Mouse (Mus musculus): Measurements from ENCODE around the gene Mast4.
"Not testable (repeated sequence)": the region's sequence is repeated elsewhere in the genome, so short reads cannot be mapped to it uniquely, and the experiment has no call there.

Mast4 gene

GRCm38 (mm10) chr13:102755124-102755523 is 579.2 kb downstream of the Mast4 start:
- no peak for DNase-seq (ENCODE audit: low read depth, low spot score)

- DNase-seq (ENCODE audit: low read depth, low spot score) = no peak
Observed at GRCm38 (mm10) chr13:102753714-102754556, 580.4 kb downstream of the Mast4 start.

- DNase-seq (ENCODE audit: low read depth, low spot score) = no peak
Observed at GRCm38 (mm10) chr13:102749891-102750290, 584.4 kb downstream of the Mast4 start.

GRCm38 (mm10) chr13:102749194-102749593 is 585.1 kb downstream of the Mast4 start:
- no peak for DNase-seq (ENCODE audit: low read depth, low spot score)

- peak; percentile 17 for DNase-seq (ENCODE audit: low read depth, low spot score)
Observed at GRCm38 (mm10) chr13:102746803-102747561, 587.3 kb downstream of the Mast4 start.

GRCm38 (mm10) chr13:102745626-102746342 is 588.5 kb downstream of the Mast4 start:
- DNase-seq (ENCODE audit: low read depth, low spot score) = no peak

GRCm38 (mm10) chr13:102745270-102745600 is 589.1 kb downstream of the Mast4 start:
- DNase-seq (ENCODE audit: low read depth, low spot score) = no peak

- peak; percentile 78 for DNase-seq (ENCODE audit: low read depth, low spot score)
Observed at GRCm38 (mm10) chr13:102744481-102745269, 589.6 kb downstream of the Mast4 start.

GRCm38 (mm10) chr13:102739720-102740535 is 594.4 kb downstream of the Mast4 start:
- DNase-seq (ENCODE audit: low read depth, low spot score) = no peak

- no peak for DNase-seq (ENCODE audit: low read depth, low spot score)
Observed at GRCm38 (mm10) chr13:102737811-102738210, 596.5 kb downstream of the Mast4 start.

- no peak for DNase-seq (ENCODE audit: low read depth, low spot score)
Observed at GRCm38 (mm10) chr13:102733063-102733462, 601.2 kb downstream of the Mast4 start.

GRCm38 (mm10) chr13:102728951-102729350 is 605.3 kb downstream of the Mast4 start:
- not testable (repeated sequence) for DNase-seq (ENCODE audit: low read depth, low spot score)

GRCm38 (mm10) chr13:102728035-102728434 is 606.3 kb downstream of the Mast4 start:
- no peak for DNase-seq (ENCODE audit: low read depth, low spot score)

GRCm38 (mm10) chr13:102726876-102727275 is 607.4 kb downstream of the Mast4 start:
- DNase-seq (ENCODE audit: low read depth, low spot score) = no peak

GRCm38 (mm10) chr13:102725906-102726305 is 608.4 kb downstream of the Mast4 start:
- DNase-seq (ENCODE audit: low read depth, low spot score) = no peak

GRCm38 (mm10) chr13:102725416-102725815 is 608.9 kb downstream of the Mast4 start:
- DNase-seq (ENCODE audit: low read depth, low spot score) = no peak

GRCm38 (mm10) chr13:102716973-102717372 is 617.3 kb downstream of the Mast4 start:
- DNase-seq (ENCODE audit: low read depth, low spot score) = no peak

GRCm38 (mm10) chr13:102700744-102701143 is 633.6 kb downstream of the Mast4 start:
- DNase-seq (ENCODE audit: low read depth, low spot score) = no peak

- no peak for DNase-seq (ENCODE audit: low read depth, low spot score)
Observed at GRCm38 (mm10) chr13:102700176-102700575, 634.1 kb downstream of the Mast4 start.

- no peak for DNase-seq (ENCODE audit: low read depth, low spot score)
Observed at GRCm38 (mm10) chr13:102698751-102699323, 635.5 kb downstream of the Mast4 start.
